Mouse (Mus musculus): ENCODE results near the gene Bhlhe23. TPM values are rescaled to one million over a fixed set of nuclear protein-coding genes. Genes with fewer than 3 reads are reported as not detected.

Gene Bhlhe23
- polyA plus RNA-seq (2014; fragmentation: Illumina TruSeq; extraction: RNeasy Lipid Tissue Mini Kit (QIAGEN cat#74804); ENCODE audit: insufficient read depth, low read depth, low replicate concordance) = not detected

DNA sequence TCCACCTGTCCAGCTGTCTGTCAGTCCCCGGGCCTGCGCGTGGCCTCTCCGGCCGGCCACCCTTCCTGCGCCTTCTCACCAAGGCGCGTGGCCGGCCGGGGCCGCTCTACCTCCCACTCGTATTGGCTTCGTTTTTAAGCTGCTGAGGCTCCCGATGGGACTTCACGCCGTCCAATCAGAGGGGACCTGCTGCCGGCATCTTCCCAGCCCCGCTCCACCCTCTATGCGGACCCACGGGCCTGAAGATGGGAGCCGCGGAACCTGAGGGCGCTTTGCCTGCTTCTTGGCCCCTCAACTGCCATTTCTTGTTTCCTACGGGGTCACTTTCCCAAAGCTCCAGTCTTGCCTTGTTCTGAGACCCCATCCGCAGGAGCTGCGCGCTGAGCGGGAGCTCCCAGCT lies at the start of gene Bhlhe23:
TSS of gene Bhlhe23 (minus strand) at position 108 of the 400 bp plus-strand sequence.

DNA sequence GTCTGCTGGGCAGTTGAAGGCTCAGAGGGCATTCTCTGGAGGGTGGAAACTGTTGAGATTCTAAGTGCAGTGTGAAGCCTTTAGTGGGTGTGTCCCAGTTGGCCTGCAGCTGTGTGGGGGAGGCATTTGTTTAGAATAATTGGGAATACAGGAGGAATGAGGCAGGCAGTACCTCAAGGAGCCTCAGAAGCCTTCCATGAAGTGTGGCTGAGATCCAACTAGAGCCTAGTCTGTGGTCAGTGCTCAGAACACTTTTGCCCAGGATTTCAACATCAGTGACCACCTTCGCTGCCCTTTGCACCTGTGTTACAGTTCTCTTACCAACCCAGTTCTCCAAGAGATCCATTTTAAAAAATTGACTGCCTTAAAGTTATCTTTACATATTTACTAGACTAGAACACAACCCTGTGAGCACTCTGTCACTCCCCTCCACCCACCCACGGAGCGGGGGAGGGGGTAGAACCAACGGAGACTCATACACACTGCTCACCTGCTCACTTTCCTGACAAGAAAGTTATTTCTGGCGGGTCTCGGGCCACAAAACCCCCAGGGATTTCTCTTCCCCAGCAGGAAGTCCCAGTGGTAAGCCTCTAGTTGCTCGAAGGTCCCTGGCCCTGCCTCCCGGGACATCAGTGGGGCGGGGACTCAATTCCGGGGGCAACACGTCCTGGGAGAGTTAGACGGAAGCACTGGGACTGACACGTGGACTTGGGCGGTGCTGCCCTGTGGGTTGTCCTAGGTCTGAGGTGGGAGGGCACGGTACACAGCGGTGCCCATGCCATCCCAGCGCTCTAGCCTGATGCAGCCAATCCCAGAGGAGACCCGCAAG lies 51.9 kb downstream of the Bhlhe23 start, which contains the start of gene Slc17a9:
TSS of gene Slc17a9 (plus strand) at position 679 of the 829 bp plus-strand sequence.

Other genes starting within 250 kb of the Bhlhe23 start
- 13.8 TPM for gene Mrgbp, start 195.6 kb downstream of the Bhlhe23 start, polyA plus RNA-seq (2014; fragmentation: Illumina TruSeq; extraction: RNeasy Lipid Tissue Mini Kit (QIAGEN cat#74804); ENCODE audit: insufficient read depth, low read depth, low replicate concordance)
- 37.8 TPM for gene Ogfr, start 187.7 kb downstream of the Bhlhe23 start, polyA plus RNA-seq (2014; fragmentation: Illumina TruSeq; extraction: RNeasy Lipid Tissue Mini Kit (QIAGEN cat#74804); ENCODE audit: insufficient read depth, low read depth, low replicate concordance)
- gene Col9a3, start 179.1 kb downstream of the Bhlhe23 start, polyA plus RNA-seq (2014; fragmentation: Illumina TruSeq; extraction: RNeasy Lipid Tissue Mini Kit (QIAGEN cat#74804); ENCODE audit: insufficient read depth, low read depth, low replicate concordance) = 1.1 TPM
- not detected for gene Tcfl5, start 134.2 kb downstream of the Bhlhe23 start, polyA plus RNA-seq (2014; fragmentation: Illumina TruSeq; extraction: RNeasy Lipid Tissue Mini Kit (QIAGEN cat#74804); ENCODE audit: insufficient read depth, low read depth, low replicate concordance)
- 6.5 TPM for gene Dido1, start 66.9 kb downstream of the Bhlhe23 start, polyA plus RNA-seq (2014; fragmentation: Illumina TruSeq; extraction: RNeasy Lipid Tissue Mini Kit (QIAGEN cat#74804); ENCODE audit: insufficient read depth, low read depth, low replicate concordance)
- gene Gid8, start 66.8 kb downstream of the Bhlhe23 start, polyA plus RNA-seq (2014; fragmentation: Illumina TruSeq; extraction: RNeasy Lipid Tissue Mini Kit (QIAGEN cat#74804); ENCODE audit: insufficient read depth, low read depth, low replicate concordance) = 32.2 TPM
- gene Slc17a9, start 51.6 kb downstream of the Bhlhe23 start, polyA plus RNA-seq (2014; fragmentation: Illumina TruSeq; extraction: RNeasy Lipid Tissue Mini Kit (QIAGEN cat#74804); ENCODE audit: insufficient read depth, low read depth, low replicate concordance) = 2.8 TPM
- gene Ythdf1, start 144.0 kb upstream of the Bhlhe23 start, polyA plus RNA-seq (2014; fragmentation: Illumina TruSeq; extraction: RNeasy Lipid Tissue Mini Kit (QIAGEN cat#74804); ENCODE audit: insufficient read depth, low read depth, low replicate concordance) = 21.9 TPM
- not detected for gene Birc7, start 152.1 kb upstream of the Bhlhe23 start, polyA plus RNA-seq (2014; fragmentation: Illumina TruSeq; extraction: RNeasy Lipid Tissue Mini Kit (QIAGEN cat#74804); ENCODE audit: insufficient read depth, low read depth, low replicate concordance)
- 70.8 TPM for gene Nkain4, start 177.8 kb upstream of the Bhlhe23 start, polyA plus RNA-seq (2014; fragmentation: Illumina TruSeq; extraction: RNeasy Lipid Tissue Mini Kit (QIAGEN cat#74804); ENCODE audit: insufficient read depth, low read depth, low replicate concordance)
- gene Arfgap1, start 190.3 kb upstream of the Bhlhe23 start, polyA plus RNA-seq (2014; fragmentation: Illumina TruSeq; extraction: RNeasy Lipid Tissue Mini Kit (QIAGEN cat#74804); ENCODE audit: insufficient read depth, low read depth, low replicate concordance) = 21.3 TPM
- gene Col20a1, start 209.6 kb upstream of the Bhlhe23 start, polyA plus RNA-seq (2014; fragmentation: Illumina TruSeq; extraction: RNeasy Lipid Tissue Mini Kit (QIAGEN cat#74804); ENCODE audit: insufficient read depth, low read depth, low replicate concordance) = 1.0 TPM